In genomic region chr9:106890496-106891240, GRCm38 (mm10) we compare ENCODE assay signal across 8 mouse cellular contexts. TPM values are rescaled to one million over a fixed set of nuclear protein-coding genes. Genes with fewer than 3 reads are reported as not detected.
DNase-seq lines count a peak whose midpoint lies in the region; ATAC-seq and TF ChIP-seq lines count a peak whose summit lies in the region.

No protein-coding gene starts in this region.

- H3K9me3 ChIP-seq in heart, embryonic 10.5 days, result no peaks in the 10 kb centered on the region
- no peaks in the 10 kb centered on the region for H3K9me3 ChIP-seq in hindbrain, embryonic 12.5 days (replicated peaks)
- no peaks in the 10 kb centered on the region for H3K9me3 ChIP-seq in liver, embryonic 13.5 days (replicated peaks)

- peaks cover 5% of the 10 kb centered on the region; the same call in 1 of the 2 replicates for H3K27me3 ChIP-seq in heart, embryonic 10.5 days (ENCODE audit: insufficient read depth, poor library complexity, severe bottlenecking)
- H3K27me3 ChIP-seq in hindbrain, embryonic 12.5 days, result no peaks in the 10 kb centered on the region
- no peaks in the 10 kb centered on the region for H3K27me3 ChIP-seq in liver, embryonic 13.5 days
- no peaks in the 10 kb centered on the region for H3K27me3 ChIP-seq in thymus, adult 2 months (ENCODE audit: control insufficient read depth, insufficient read depth, low read length)

- TF ChIP-seq CTCF in thymus, adult 2 months (IDR thresholded peaks at IDR 0.05; ENCODE audit: borderline replicate concordance, control insufficient read depth, extremely low read depth, insufficient read depth, low read length, poor library complexity), result no peak

- peak; percentile 73 for DNase-seq in heart, embryonic 10.5 days (ENCODE audit: low spot score)
- no peak for DNase-seq in heart, adult 8-10 months (ENCODE audit: low spot score)
- no peak for DNase-seq in liver, embryonic 13.5 days
- DNase-seq in thymus, adult 2 months, result no peak
- no peak for DNase-seq in T-cell, adult 2 months (ENCODE audit: low spot score)
- no peak for DNase-seq in thymus, postnatal 14 days

- TF ChIP-seq POLR2A in thymus, adult 2 months (IDR thresholded peaks at IDR 0.05; ENCODE audit: control insufficient read depth, extremely low read depth, insufficient read depth, low read length, poor library complexity), result no peak

- H3K36me3 ChIP-seq in heart, embryonic 10.5 days, result peaks cover 31% of the 10 kb centered on the region
- peaks cover 25% of the 10 kb centered on the region for H3K36me3 ChIP-seq in hindbrain, embryonic 12.5 days
- H3K36me3 ChIP-seq in liver, embryonic 13.5 days, result peaks cover 34% of the 10 kb centered on the region
- H3K36me3 ChIP-seq in thymus, adult 2 months (ENCODE audit: control insufficient read depth, insufficient read depth, low read length), result peaks cover 5% of the 10 kb centered on the region; the same call in 1 of the 2 replicates

- peak overlapping the region; percentile 68 for H3K4me2 ChIP-seq in hindbrain, embryonic 12.5 days (replicated peaks)
- H3K4me2 ChIP-seq in liver, embryonic 13.5 days, result peak overlapping the region; percentile 85

- peak overlapping the region; percentile 97 for H3K4me3 ChIP-seq in heart, embryonic 10.5 days
- peak overlapping the region; percentile 94 for H3K4me3 ChIP-seq in brown adipose tissue, adult 24 weeks (ENCODE audit: insufficient read depth, low read depth, low read length)
- H3K4me3 ChIP-seq in hindbrain, embryonic 12.5 days, result peak overlapping the region; percentile 95
- peak overlapping the region; percentile 90 for H3K4me3 ChIP-seq in liver, embryonic 13.5 days (replicated peaks)
- H3K4me3 ChIP-seq in thymus, adult 2 months (ENCODE audit: control insufficient read depth, insufficient read depth, low read length), result no peak overlapping the region

- WGBS in heart, embryonic 10.5 days, result 60% methylated on average over 8 of the region's 8 CpGs
- 66% methylated on average over 8 of the region's 8 CpGs for WGBS in hindbrain, embryonic 12.5 days
- WGBS in liver, embryonic 13.5 days (ENCODE audit: insufficient replicate concordance), result 66% methylated on average over 8 of the region's 8 CpGs
- WGBS in thymus, adult 2 months, result 79% methylated on average over 8 of the region's 8 CpGs

- peak overlapping the region; percentile 96 for H3K27ac ChIP-seq in heart, embryonic 10.5 days
- H3K27ac ChIP-seq in brown adipose tissue, adult 24 weeks (replicated peaks; ENCODE audit: low read depth, low read length), result 0 out of 2 replicates have a peak overlapping the region, but pooled peaks have one; percentile 35
- no peak overlapping the region for H3K27ac ChIP-seq in hindbrain, embryonic 12.5 days
- peak overlapping the region; percentile 86 for H3K27ac ChIP-seq in liver, embryonic 13.5 days
- no peak overlapping the region for H3K27ac ChIP-seq in thymus, adult 2 months (ENCODE audit: control insufficient read depth, insufficient read depth, low read length)

- H3K4me1 ChIP-seq in heart, embryonic 10.5 days, result peaks cover 45% of the 10 kb centered on the region
- H3K4me1 ChIP-seq in brown adipose tissue, adult 24 weeks (ENCODE audit: control insufficient read depth, insufficient read depth, insufficient read length, low read length), result peaks cover 2% of the 10 kb centered on the region
- peaks cover 47% of the 10 kb centered on the region for H3K4me1 ChIP-seq in hindbrain, embryonic 12.5 days
- H3K4me1 ChIP-seq in liver, embryonic 13.5 days (replicated peaks), result peaks cover 51% of the 10 kb centered on the region
- peaks cover 19% of the 10 kb centered on the region for H3K4me1 ChIP-seq in thymus, adult 2 months (replicated peaks; ENCODE audit: control insufficient read depth, insufficient read depth, low read length)

- ATAC-seq in hindbrain, embryonic 12.5 days (ENCODE audit: low FRiP score), result no peak
- ATAC-seq in liver, embryonic 13.5 days (ENCODE audit: low read depth), result no peak

- peak overlapping the region; percentile 92 for H3K9ac ChIP-seq in hindbrain, embryonic 12.5 days
- H3K9ac ChIP-seq in liver, embryonic 13.5 days, result peak overlapping the region; percentile 97

RNA-seq across cellular contexts. Expression of gene Manf, which starts 1.1 kb away (rescaled TPM):
- polyA plus RNA-seq in heart, embryonic 10.5 days (2016; fragmentation: Nextera tagmentation; extraction: Ambion mirVana), result 296 and 411 TPM in 2 replicates
- 100 to 1,000 TPM; 112 to 170 (median 145) TPM for total RNA-seq in heart, adult 8-10 months (2022)
- 75.3 and 92.4 TPM in 2 replicates for polyA plus RNA-seq in brown adipose tissue, adult 24 weeks (2012; ENCODE audit: insufficient read depth, insufficient read length, missing spikeins)
- 224 and 229 TPM in 2 replicates for polyA plus RNA-seq in hindbrain, embryonic 12.5 days (2016; fragmentation: Nextera tagmentation; extraction: Ambion mirVana)
- 197 and 237 TPM in 2 replicates for polyA plus RNA-seq in liver, embryonic 13.5 days (2015; fragmentation: Nextera tagmentation; extraction: Ambion mirVana)
- polyA plus RNA-seq in thymus, adult 2 months (2012; rRNA removed), result 11.6 and 12.5 TPM in 2 replicates

RNA-seq across cellular contexts. Expression of gene Rbm15b, which starts 3.4 kb away (rescaled TPM):
- 6.1 and 10.8 TPM in 2 replicates for polyA plus RNA-seq in heart, embryonic 10.5 days (2016; fragmentation: Nextera tagmentation; extraction: Ambion mirVana)
- 10 to 100 TPM; 10.6 to 13.9 (median 12.0) TPM for total RNA-seq in heart, adult 8-10 months (2022)
- polyA plus RNA-seq in brown adipose tissue, adult 24 weeks (2012; ENCODE audit: insufficient read depth, insufficient read length, missing spikeins), result 6.2 and 11.8 TPM in 2 replicates
- polyA plus RNA-seq in hindbrain, embryonic 12.5 days (2016; fragmentation: Nextera tagmentation; extraction: Ambion mirVana), result 30.1 and 33.0 TPM in 2 replicates
- polyA plus RNA-seq in liver, embryonic 13.5 days (2015; fragmentation: Nextera tagmentation; extraction: Ambion mirVana), result 2.7 and 2.8 TPM in 2 replicates
- polyA plus RNA-seq in thymus, adult 2 months (2012; rRNA removed), result 27.5 and 36.8 TPM in 2 replicates

Comparison
In these comparisons a context has a peak if more than half of its experiments do, and no peak if none do; other contexts are left out.
1. H3K27ac ChIP-seq: peak in heart, embryonic 10.5 days (single experiment), brown adipose tissue, adult 24 weeks (single experiment) and liver, embryonic 13.5 days (single experiment); none in hindbrain, embryonic 12.5 days (single experiment) and thymus, adult 2 months (single experiment).